Mouse (Mus musculus) urinary bladder, postnatal 0 days (tissue): Measurements from ENCODE around the gene Kcnt1. TPM values are rescaled to one million over a fixed set of nuclear protein-coding genes. Genes with fewer than 3 reads are reported as not detected.

Source experiments
- polyA plus RNA-seq: library from polyadenylated mRNA; unstranded; fragments of >200 nt; fragmentation: Nextera tagmentation; extraction: Ambion mirVana; gene quantifications from 2 replicates; pipeline ENCODE4 v1.2.1, GENCODE M21; 2015

Kcnt1 gene
- 1.5 and 2.8 TPM in 2 replicates for polyA plus RNA-seq

GRCm38 (mm10) chr2:25863337-25864131 is at the start of gene Kcnt1:
Kcnt1 (plus strand) TSS chr2:25863734.

DNA sequence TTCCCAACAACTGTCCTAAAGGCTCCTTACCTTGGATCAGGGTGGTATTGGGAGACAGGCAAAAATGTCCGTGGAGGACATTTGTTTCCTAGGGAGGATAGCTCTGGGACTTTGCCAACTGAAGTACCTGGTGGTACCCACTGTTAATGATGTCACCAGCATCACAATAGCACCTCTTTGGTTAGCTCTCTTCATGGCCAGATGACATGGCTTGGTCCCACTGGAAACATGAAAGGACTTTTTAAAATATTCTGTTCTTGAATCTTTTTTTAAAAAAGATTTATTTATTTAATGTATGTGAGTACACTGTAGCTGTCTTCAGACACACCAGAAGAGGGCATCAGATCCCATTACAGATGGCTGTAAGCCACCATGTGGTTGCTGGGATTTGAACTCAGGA is 47.8 kb upstream of the Kcnt1 start, which contains the start of gene Glt6d1:
Gene Glt6d1 (minus strand): TSS at position 101 of the 400 bp plus-strand sequence.

DNA sequence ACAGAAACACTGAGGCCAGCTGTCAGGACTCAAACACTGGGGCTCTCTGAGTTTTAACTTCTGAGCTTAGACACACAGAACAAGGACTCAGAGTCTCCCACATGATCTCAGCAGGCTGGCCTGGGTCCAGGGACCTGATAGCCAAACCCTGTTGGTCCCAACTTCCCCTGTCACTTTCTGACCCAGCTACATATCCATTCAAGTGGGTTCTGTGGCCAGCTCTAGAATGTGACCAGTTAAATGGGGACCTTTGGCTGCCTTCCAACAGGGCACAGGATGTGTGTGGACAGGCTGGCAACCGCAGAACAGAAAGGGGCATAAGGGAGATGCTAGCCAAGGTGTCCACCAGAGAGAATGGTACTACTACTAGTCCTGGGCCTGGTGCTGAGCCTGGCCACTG is 40.7 kb upstream of the Kcnt1 start, which contains the start of gene Lcn9:
Gene Lcn9 (plus strand): TSS at position 348 of the 400 bp plus-strand sequence.

GRCm38 (mm10) chr2:25847226-25847625 is 16.3 kb upstream of the Kcnt1 start, which contains the start of gene Sohlh1:
Sohlh1 (minus strand) TSS chr2:25847248.

Other genes with a start within 250 kb of the Kcnt1 start
- gene Ccdc183, start 246.1 kb upstream of the Kcnt1 start, polyA plus RNA-seq, result 0.23 and 0.37 TPM in 2 replicates
- gene Tmem141, start 241.7 kb upstream of the Kcnt1 start, polyA plus RNA-seq, result 61.4 and 62.3 TPM in 2 replicates
- gene Fcna, start 235.7 kb upstream of the Kcnt1 start, polyA plus RNA-seq, result 55.5 and 333 TPM in 2 replicates
- 1.5 and 2.1 TPM in 2 replicates for gene Lcn8, start 210.6 kb upstream of the Kcnt1 start, polyA plus RNA-seq
- gene Lcn5, start 205.8 kb upstream of the Kcnt1 start, polyA plus RNA-seq, result not detected in 2 replicates
- 0.34 and 0.50 TPM in 2 replicates for gene Lcn6, start 186.9 kb upstream of the Kcnt1 start, polyA plus RNA-seq
- 0.57 and 0.71 TPM in 2 replicates for gene Lcn10, start 181.0 kb upstream of the Kcnt1 start, polyA plus RNA-seq
- not detected in 2 replicates for gene Obp2a, start 163.7 kb upstream of the Kcnt1 start, polyA plus RNA-seq
- gene Bmyc, start 157.0 kb upstream of the Kcnt1 start, polyA plus RNA-seq, result 61.4 and 71.3 TPM in 2 replicates
- gene Obp2b, start 126.7 kb upstream of the Kcnt1 start, polyA plus RNA-seq, result not detected in 2 replicates
- gene Lcn3, start 98.2 kb upstream of the Kcnt1 start, polyA plus RNA-seq, result not detected in 2 replicates
- gene Lcn11, start 86.7 kb upstream of the Kcnt1 start, polyA plus RNA-seq, result not detected in 2 replicates
- gene Gm13539, start 81.5 kb upstream of the Kcnt1 start, polyA plus RNA-seq, result not detected in 2 replicates
- gene Glt6d1, start 47.9 kb upstream of the Kcnt1 start, polyA plus RNA-seq, result not detected in 2 replicates
- not detected in 2 replicates for gene Lcn9, start 40.6 kb upstream of the Kcnt1 start, polyA plus RNA-seq
- gene Sohlh1, start 16.5 kb upstream of the Kcnt1 start, polyA plus RNA-seq, result not detected in 2 replicates
- 10.7 and 11.8 TPM in 2 replicates for gene Camsap1, start 119.5 kb downstream of the Kcnt1 start, polyA plus RNA-seq
- gene Ubac1, start 158.0 kb downstream of the Kcnt1 start, polyA plus RNA-seq, result 55.9 and 57.4 TPM in 2 replicates